Comparison of ENCODE assay signal across 8 mouse cellular contexts in genomic region chr10:117436875-117437715, GRCm38 (mm10). TPM values are rescaled to one million over a fixed set of nuclear protein-coding genes. Genes with fewer than 3 reads are reported as not detected.
DNase-seq lines count a peak whose midpoint lies in the region; ATAC-seq and TF ChIP-seq lines count a peak whose summit lies in the region.

No protein-coding gene starts in this region.

- H3K27me3 ChIP-seq in embryonic facial prominence, embryonic 12.5 days: no peaks in the 10 kb centered on the region
- no peaks in the 10 kb centered on the region for H3K27me3 ChIP-seq in liver, postnatal 0 days (ENCODE audit: insufficient read depth, low read length)
- no peaks in the 10 kb centered on the region for H3K27me3 ChIP-seq in small intestine, adult 2 months (ENCODE audit: control insufficient read depth, insufficient read depth, low read length)

- ATAC-seq in embryonic facial prominence, embryonic 12.5 days (ENCODE audit: insufficient number of reproducible peaks, insufficient read depth, low FRiP score, low TSS enrichment): no peak
- ATAC-seq in liver, postnatal 0 days: no peak

- TF ChIP-seq POLR2A in small intestine, adult 2 months (IDR thresholded peaks at IDR 0.05; ENCODE audit: low read depth, low read length): no peak

- 0 out of 2 replicates have a peak, but pooled peaks cover 13% of the 10 kb centered on the region for H3K4me1 ChIP-seq in embryonic facial prominence, embryonic 12.5 days
- peaks cover 10% of the 10 kb centered on the region for H3K4me1 ChIP-seq in liver, postnatal 0 days (ENCODE audit: insufficient read depth)
- H3K4me1 ChIP-seq in small intestine, adult 2 months (ENCODE audit: control insufficient read depth, insufficient read depth, insufficient read length, low read length): peaks cover 10% of the 10 kb centered on the region; the same call in 1 of the 2 replicates

- no peak for TF ChIP-seq EP300 in liver, postnatal 0 days (IDR thresholded peaks at IDR 0.05; ENCODE audit: low read depth)

- H3K4me3 ChIP-seq in embryonic facial prominence, embryonic 12.5 days: no peak overlapping the region
- peak overlapping the region; percentile 10; the same call in 1 of the 2 replicates for H3K4me3 ChIP-seq in liver, postnatal 0 days (ENCODE audit: low read depth, low read length)
- H3K4me3 ChIP-seq in small intestine, adult 2 months (ENCODE audit: low read depth, low read length): no peak overlapping the region

- peaks cover 5% of the 10 kb centered on the region; the same call in 1 of the 2 replicates for H3K9me3 ChIP-seq in embryonic facial prominence, embryonic 12.5 days
- no peaks in the 10 kb centered on the region for H3K9me3 ChIP-seq in liver, postnatal 0 days (ENCODE audit: low read length)

- no peak overlapping the region for H3K9ac ChIP-seq in embryonic facial prominence, embryonic 12.5 days
- no peak overlapping the region for H3K9ac ChIP-seq in liver, postnatal 0 days (replicated peaks)

- peak; percentile 33 to 65 for DNase-seq in spleen, adult 18-20 months
- DNase-seq in spleen, adult 12 weeks (ENCODE audit: low spot score): no peak
- DNase-seq in adrenal gland, postnatal 36 days: peak; percentile 34 to 68
- peak; percentile 69 for DNase-seq in kidney, adult 18-20 months
- peak; percentile 63 for DNase-seq in liver, postnatal 0 days
- no peak for DNase-seq in ovary, postnatal 14 days (ENCODE audit: low spot score)

- no peaks in the 10 kb centered on the region for H3K36me3 ChIP-seq in embryonic facial prominence, embryonic 12.5 days
- no peaks in the 10 kb centered on the region for H3K36me3 ChIP-seq in liver, postnatal 0 days (replicated peaks; ENCODE audit: insufficient read depth, low read length)
- no peaks in the 10 kb centered on the region for H3K36me3 ChIP-seq in small intestine, adult 2 months (ENCODE audit: control insufficient read depth, insufficient read depth, low read length)

- peak; percentile 79 for TF ChIP-seq CTCF in liver, postnatal 0 days (IDR thresholded peaks at IDR 0.05; ENCODE audit: low read depth)
- TF ChIP-seq CTCF in small intestine, adult 2 months (IDR thresholded peaks at IDR 0.05; ENCODE audit: extremely low read depth, insufficient read length, insufficient replicate concordance, low read depth, low read length): peak; percentile 45; the same call in 1 of the 2 replicates

- H3K4me2 ChIP-seq in embryonic facial prominence, embryonic 12.5 days (replicated peaks): peak overlapping the region; percentile 19
- H3K4me2 ChIP-seq in liver, postnatal 0 days (ENCODE audit: low read depth, low read length): peak overlapping the region; percentile 63

- 34% methylated on average over 27 of the region's 27 CpGs for WGBS in embryonic facial prominence, embryonic 12.5 days
- 51% methylated on average over 27 of the region's 27 CpGs for WGBS in liver, postnatal 0 days (ENCODE audit: insufficient replicate concordance)
- WGBS in small intestine, adult 2 months: 52% methylated on average over 27 of the region's 27 CpGs

- no peak overlapping the region for H3K27ac ChIP-seq in embryonic facial prominence, embryonic 12.5 days
- no peak overlapping the region for H3K27ac ChIP-seq in liver, postnatal 0 days (ENCODE audit: low read depth)
- H3K27ac ChIP-seq in small intestine, adult 2 months (ENCODE audit: insufficient read depth, low read depth, low read length): no peak overlapping the region

RNA-seq across cellular contexts. Expression of gene Cpsf6, which starts 57.3 kb away (rescaled TPM):
- total RNA-seq in adrenal gland, postnatal 36 days (2021): 10 to 100 TPM; 61.3 to 77.6 TPM
- polyA plus RNA-seq in embryonic facial prominence, embryonic 12.5 days (2016; fragmentation: Nextera tagmentation; extraction: Ambion mirVana): 210 and 213 TPM in 2 replicates
- polyA plus RNA-seq in liver, postnatal 0 days (2015; fragmentation: Nextera tagmentation; extraction: Ambion mirVana): 34.4 and 38.6 TPM in 2 replicates
- 22.6 and 36.6 TPM in 2 replicates for polyA plus RNA-seq in small intestine, adult 2 months (2012; rRNA removed)

Comparison
In these comparisons a context has a peak if more than half of its experiments do, and no peak if none do; other contexts are left out.
1. DNase-seq: peak in spleen, adult 18-20 months (2 of 2), adrenal gland, postnatal 36 days (2 of 2), kidney, adult 18-20 months (single experiment) and liver, postnatal 0 days (single experiment); none in spleen, adult 12 weeks (single experiment) and ovary, postnatal 14 days (single experiment).